Mouse (Mus musculus): Measurements from ENCODE around the gene Gatad2a.
A peak's percentile ranks its signal among the peaks of the same experiment; 100 is the strongest.
"Not testable (repeated sequence)": the region's sequence is repeated elsewhere in the genome, so short reads cannot be mapped to it uniquely, and the experiment has no call there.

Gene Gatad2a

GRCm38 (mm10) chr8:69995776-69996588 is at the start of gene Gatad2a:
TSS of gene Gatad2a (minus strand) at chr8:69996384.
- peak; percentile 100 for DNase-seq

- peak in 1 of 2 experiments; percentile 53 for DNase-seq
Measured at GRCm38 (mm10) chr8:70043996-70044395, 47.8 kb upstream of the Gatad2a start.

- peak; percentile 96 to 98 for DNase-seq
Measured at GRCm38 (mm10) chr8:70042583-70043455, 46.6 kb upstream of the Gatad2a start, which contains the start of the genes Mau2 and Sugp1. TSS of gene Mau2 (minus strand) at chr8:70042734. TSS of gene Sugp1 (plus strand) at chr8:70042813.

- peak in 1 of 2 experiments; percentile 66 for DNase-seq
Measured at GRCm38 (mm10) chr8:70041885-70042546, 45.8 kb upstream of the Gatad2a start.

GRCm38 (mm10) chr8:70037994-70038393 is 41.8 kb upstream of the Gatad2a start:
- no peak for DNase-seq

GRCm38 (mm10) chr8:70030255-70030654 is 34.1 kb upstream of the Gatad2a start:
- no peak for DNase-seq

- DNase-seq = peak; percentile 80 to 89
Measured at GRCm38 (mm10) chr8:70026151-70026550, 30.0 kb upstream of the Gatad2a start.

GRCm38 (mm10) chr8:70023596-70023995 is 27.4 kb upstream of the Gatad2a start:
- DNase-seq = no peak

GRCm38 (mm10) chr8:70015017-70015416 is 18.8 kb upstream of the Gatad2a start:
- no peak for DNase-seq

- DNase-seq = no peak
Measured at GRCm38 (mm10) chr8:70012763-70013162, 16.6 kb upstream of the Gatad2a start.

- DNase-seq = no peak
Measured at GRCm38 (mm10) chr8:70012350-70012749, 16.2 kb upstream of the Gatad2a start.

- DNase-seq = not testable (repeated sequence)
Measured at GRCm38 (mm10) chr8:70010796-70011195, 14.6 kb upstream of the Gatad2a start.

GRCm38 (mm10) chr8:70005178-70005577 is 9.0 kb upstream of the Gatad2a start:
- DNase-seq = peak; percentile 38 to 53

- peak in 1 of 2 experiments; percentile 57 for DNase-seq
Measured at GRCm38 (mm10) chr8:70004345-70004744, 8.2 kb upstream of the Gatad2a start.

- no peak for DNase-seq
Measured at GRCm38 (mm10) chr8:70003204-70003657, 7.0 kb upstream of the Gatad2a start.

GRCm38 (mm10) chr8:70001892-70002191 is 5.7 kb upstream of the Gatad2a start:
- DNase-seq = not testable (repeated sequence)

- DNase-seq = peak; percentile 65 to 71
Measured at GRCm38 (mm10) chr8:70001176-70001891, 5.2 kb upstream of the Gatad2a start.

GRCm38 (mm10) chr8:70000226-70000625 is 4.0 kb upstream of the Gatad2a start:
- no peak for DNase-seq

- no peak for DNase-seq
Measured at GRCm38 (mm10) chr8:69999236-69999635, 3.1 kb upstream of the Gatad2a start.

GRCm38 (mm10) chr8:69998706-69999105 is 2.5 kb upstream of the Gatad2a start:
- DNase-seq = peak; percentile 57 to 70

GRCm38 (mm10) chr8:69996589-69997285 is 553 bp upstream of the Gatad2a start:
- no peak for DNase-seq

- DNase-seq = no peak
Measured at GRCm38 (mm10) chr8:69995422-69995775, 785 bp downstream of the Gatad2a start.
